Comparison of ENCODE assay signal across 8 mouse cellular contexts in genomic region chr2:120566886-120567797, GRCm38 (mm10). TPM values are rescaled to one million over a fixed set of nuclear protein-coding genes. Genes with fewer than 3 reads are reported as not detected.
DNase-seq lines count a peak whose midpoint lies in the region; ATAC-seq lines count a peak whose summit lies in the region.

TSS of gene Snap23 (plus strand) at chr2:120567671.

- H3K36me3 ChIP-seq in hindbrain, embryonic 15.5 days: no peaks in the 10 kb centered on the region

- peaks cover 27% of the 10 kb centered on the region for H3K4me1 ChIP-seq in hindbrain, embryonic 15.5 days (replicated peaks)

- H3K9me3 ChIP-seq in hindbrain, embryonic 15.5 days: no peaks in the 10 kb centered on the region

- H3K4me2 ChIP-seq in hindbrain, embryonic 15.5 days: peak within 1 kb of the TSS; percentile 63

- no peaks in the 10 kb centered on the region for H3K27me3 ChIP-seq in hindbrain, embryonic 15.5 days

- peak within 1 kb of the TSS; percentile 79 for H3K9ac ChIP-seq in hindbrain, embryonic 15.5 days

- 2% methylated on average over 42 of the region's 42 CpGs for WGBS in hindbrain, embryonic 15.5 days

- peak; percentile 94 for ATAC-seq in hindbrain, embryonic 15.5 days (ENCODE audit: low FRiP score, low read depth)

- peak within 1 kb of the TSS; percentile 79 for H3K27ac ChIP-seq in hindbrain, embryonic 15.5 days (replicated peaks)

- peak within 1 kb of the TSS; percentile 83 for H3K4me3 ChIP-seq in hindbrain, embryonic 15.5 days

- peak; percentile 86 for DNase-seq in T-cell, adult 2 months (ENCODE audit: low spot score)
- peak; percentile 95 for DNase-seq in cerebellum, postnatal 36 days
- peak; percentile 94 to 95 for DNase-seq in frontal cortex, postnatal 36 days (ENCODE audit: low spot score in 2 of 2)
- DNase-seq in left cerebral cortex, adult 11 months (ENCODE audit: low spot score): peak; percentile 88
- DNase-seq in lung, postnatal 4 days: peak; percentile 96 to 99
- DNase-seq in retina, postnatal 7 days (ENCODE audit: low read depth, low spot score): peak; percentile 94
- DNase-seq in urinary bladder, adult 2 months (ENCODE audit: low spot score): peak; percentile 95

RNA-seq across cellular contexts. Expression of gene Snap23, which starts in this region (rescaled TPM):
- 17.7 TPM in 2 replicates for polyA plus RNA-seq in hindbrain, embryonic 15.5 days (2015; fragmentation: Nextera tagmentation; extraction: Ambion mirVana)
- polyA plus RNA-seq in urinary bladder, adult 2 months (2012; rRNA removed): 54.0 and 62.6 TPM in 2 replicates

Comparison
In these comparisons a context has a peak if more than half of its experiments do, and no peak if none do; other contexts are left out.
1. Peak in every context shown above with its lines: DNase-seq, ATAC-seq, H3K4me3 ChIP-seq and H3K27ac ChIP-seq.